Mouse (Mus musculus) left cerebral cortex, adult 18-20 months (tissue): ENCODE results near the gene Rev1. TPM values are rescaled to one million over a fixed set of nuclear protein-coding genes. Genes with fewer than 3 reads are reported as not detected.
"Not testable (repeated sequence)": the region's sequence is repeated elsewhere in the genome, so short reads cannot be mapped to it uniquely, and the experiment has no call there.

Source experiments
- DNase-seq, 2 experiments: peaks; one replicate each; pipeline ENCODE4 v3.0.0; 2021 to 2022; ENCODE audit warnings: low spot score in 2 of 2, mixed read lengths in 1 of 2
- total RNA-seq, 2 experiments: library from RNA; stranded (reverse); gene quantifications; 2 replicates each; pipeline ENCODE4 v1.2.3; 2021

Gene Rev1
- total RNA-seq, 2 experiments from 2014 or later = 39.3 to 40.7 TPM

- peak in 1 of 2 experiments; percentile 24 for DNase-seq
Measured at GRCm38 (mm10) chr1:38071326-38071725, 58.3 kb downstream of the Rev1 start.

GRCm38 (mm10) chr1:38067276-38067675, 62.3 kb downstream of the Rev1 start:
- no peak for DNase-seq

- DNase-seq = not testable (repeated sequence)
Measured at GRCm38 (mm10) chr1:38062156-38062555, 67.4 kb downstream of the Rev1 start.

- no peak for DNase-seq
Measured at GRCm38 (mm10) chr1:38058417-38058816, 71.2 kb downstream of the Rev1 start.

GRCm38 (mm10) chr1:38055176-38055575, 74.4 kb downstream of the Rev1 start:
- no peak for DNase-seq

GRCm38 (mm10) chr1:38049562-38049961, 80.0 kb downstream of the Rev1 start:
- no peak for DNase-seq

- DNase-seq = no peak
Measured at GRCm38 (mm10) chr1:38048121-38048520, 81.5 kb downstream of the Rev1 start.

- no peak for DNase-seq
Measured at GRCm38 (mm10) chr1:38038898-38039297, 90.7 kb downstream of the Rev1 start.

GRCm38 (mm10) chr1:38037375-38037774, 92.2 kb downstream of the Rev1 start:
- no peak for DNase-seq

- DNase-seq = no peak
Measured at GRCm38 (mm10) chr1:38035521-38035920, 94.1 kb downstream of the Rev1 start.

- DNase-seq = no peak
Measured at GRCm38 (mm10) chr1:38031391-38031790, 98.2 kb downstream of the Rev1 start.

GRCm38 (mm10) chr1:38027301-38027700, 102.3 kb downstream of the Rev1 start:
- DNase-seq = no peak

- no peak for DNase-seq
Measured at GRCm38 (mm10) chr1:38014551-38015203, 114.9 kb downstream of the Rev1 start.

- no peak for DNase-seq
Measured at GRCm38 (mm10) chr1:38012509-38012908, 117.1 kb downstream of the Rev1 start.

GRCm38 (mm10) chr1:38012104-38012503, 117.5 kb downstream of the Rev1 start:
- DNase-seq = no peak

- DNase-seq = no peak
Measured at GRCm38 (mm10) chr1:38011647-38012046, 118.0 kb downstream of the Rev1 start.

- no peak for DNase-seq
Measured at GRCm38 (mm10) chr1:38006741-38007140, 122.9 kb downstream of the Rev1 start.

- no peak for DNase-seq
Measured at GRCm38 (mm10) chr1:38003046-38003445, 126.6 kb downstream of the Rev1 start.

Other genes starting within 250 kb of the Rev1 start
- 10 to 100 TPM; 10.7 to 11.3 TPM for gene Mitd1, start 239.4 kb downstream of the Rev1 start, total RNA-seq
- gene Mrpl30, start 239.3 kb downstream of the Rev1 start, total RNA-seq = 100 to 1,000 TPM; 139 to 146 TPM
- not detected for gene Lyg2, start 213.3 kb downstream of the Rev1 start, total RNA-seq
- gene Lyg1, start 172.0 kb downstream of the Rev1 start, total RNA-seq = not detected
- gene Txndc9, start 131.9 kb downstream of the Rev1 start, total RNA-seq = 10 to 100 TPM; 56.6 to 71.1 TPM
- 10 to 100 TPM; 40.7 to 41.1 TPM for gene Eif5b, start 131.8 kb downstream of the Rev1 start, total RNA-seq